Mouse (Mus musculus) heart, postnatal 10 days (tissue): ENCODE results near the gene Arl5c. TPM values are rescaled to one million over a fixed set of nuclear protein-coding genes. Genes with fewer than 3 reads are reported as not detected.
A peak's percentile ranks its signal among the peaks of the same experiment; 100 is the strongest.
"Not testable (repeated sequence)": the region's sequence is repeated elsewhere in the genome, so short reads cannot be mapped to it uniquely, and the experiment has no call there.

Experiments
- DNase-seq, 2 experiments: peaks; one replicate each; pipeline ENCODE4 v3.0.0; 2021
- intact Hi-C: fragments of 180-260 bp; cut with DNase I; formaldehyde crosslinking; loops from one replicate; pipeline ENCODE4 v1.15.1; 2025
- total RNA-seq, 2 experiments: library from RNA; stranded (reverse); gene quantifications; 2 replicates each; pipeline ENCODE4 v1.2.3; 2021

Arl5c gene
- total RNA-seq, 2 experiments from 2014 or later: 1.6 to 1.7 TPM

DNA sequence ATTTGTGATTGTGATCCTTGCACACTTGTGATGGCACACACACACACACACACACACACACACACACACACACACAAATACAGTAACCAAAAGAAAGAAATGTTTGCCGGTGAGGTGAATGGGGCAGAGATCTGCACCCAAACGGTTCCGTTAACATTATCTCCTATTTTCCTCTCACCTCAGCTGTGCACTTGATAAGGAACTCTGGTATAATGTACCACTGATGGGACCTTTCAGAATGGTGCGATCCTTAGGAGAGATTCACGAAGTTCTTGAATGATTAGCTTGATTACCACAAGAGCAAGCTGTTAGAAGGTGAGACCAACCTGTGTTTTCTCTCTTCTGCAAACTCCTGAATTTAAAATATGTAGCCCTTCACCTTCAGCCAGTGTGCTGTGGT, 27.6 kb downstream of the Arl5c start:
- intact Hi-C loops: no loop called here
- no peak for DNase-seq

DNA sequence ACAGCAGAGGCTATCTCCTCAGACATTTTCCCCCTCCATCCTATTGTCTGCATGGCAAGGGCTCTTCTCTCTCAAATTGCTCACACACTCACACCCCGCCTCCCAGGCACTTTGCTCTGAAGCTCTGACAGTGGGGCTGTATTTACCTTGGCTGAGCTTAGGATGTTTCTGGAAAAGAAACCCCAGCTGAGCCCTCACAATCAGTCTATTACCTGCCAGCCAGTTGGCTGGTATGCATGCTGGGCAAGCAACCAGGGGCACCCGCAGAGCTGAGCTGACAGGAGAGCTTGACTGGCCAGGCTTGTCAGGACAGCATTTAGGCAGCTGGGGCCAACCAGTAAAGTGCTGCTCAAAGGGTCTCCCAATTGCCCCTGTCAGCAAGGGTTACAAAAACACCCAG, 28.9 kb downstream of the Arl5c start:
- intact Hi-C loops: no loop called here
- DNase-seq: peak; percentile 74 to 80

DNA sequence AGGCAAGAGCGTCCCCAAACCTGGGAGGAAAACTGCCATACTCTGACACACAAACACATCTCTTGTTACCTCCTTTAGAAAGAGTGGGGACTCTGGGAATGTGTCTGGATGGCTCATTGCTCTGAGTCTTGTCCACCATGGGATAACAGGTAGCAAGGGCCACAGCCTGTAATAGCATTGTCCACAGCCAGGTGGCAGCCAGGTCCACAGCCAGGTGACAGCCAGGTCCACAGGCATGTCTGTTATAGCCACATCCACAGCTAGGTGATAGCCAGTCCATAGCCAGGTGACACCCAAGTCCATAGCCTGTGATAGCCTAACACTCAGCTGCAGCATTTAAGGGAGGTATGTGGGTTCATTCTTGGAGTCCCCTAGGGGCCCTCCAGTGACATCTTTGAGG, 35.1 kb downstream of the Arl5c start:
- intact Hi-C loops: no loop called here
- DNase-seq: no peak

DNA sequence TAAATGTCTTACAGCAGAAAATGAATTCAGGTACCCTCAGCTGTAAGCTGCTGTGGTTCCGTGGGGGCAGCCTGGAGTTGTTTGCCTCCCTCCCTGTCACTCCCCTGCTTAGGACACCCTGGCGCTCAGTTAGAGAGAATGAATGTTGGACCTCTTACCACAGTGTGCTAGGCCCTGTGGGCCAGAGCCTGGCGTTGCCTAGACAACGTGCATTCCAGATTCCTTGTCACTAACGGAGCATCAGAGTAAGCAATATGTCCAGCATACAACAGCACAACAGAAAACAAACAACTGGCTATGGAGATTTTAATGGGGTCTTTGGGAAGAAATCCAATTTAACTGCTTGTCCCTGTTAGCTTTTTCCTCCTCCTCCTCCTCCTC, 36.7 kb downstream of the Arl5c start:
- DNase-seq: no peak
- intact Hi-C loops: no loop called here

DNA sequence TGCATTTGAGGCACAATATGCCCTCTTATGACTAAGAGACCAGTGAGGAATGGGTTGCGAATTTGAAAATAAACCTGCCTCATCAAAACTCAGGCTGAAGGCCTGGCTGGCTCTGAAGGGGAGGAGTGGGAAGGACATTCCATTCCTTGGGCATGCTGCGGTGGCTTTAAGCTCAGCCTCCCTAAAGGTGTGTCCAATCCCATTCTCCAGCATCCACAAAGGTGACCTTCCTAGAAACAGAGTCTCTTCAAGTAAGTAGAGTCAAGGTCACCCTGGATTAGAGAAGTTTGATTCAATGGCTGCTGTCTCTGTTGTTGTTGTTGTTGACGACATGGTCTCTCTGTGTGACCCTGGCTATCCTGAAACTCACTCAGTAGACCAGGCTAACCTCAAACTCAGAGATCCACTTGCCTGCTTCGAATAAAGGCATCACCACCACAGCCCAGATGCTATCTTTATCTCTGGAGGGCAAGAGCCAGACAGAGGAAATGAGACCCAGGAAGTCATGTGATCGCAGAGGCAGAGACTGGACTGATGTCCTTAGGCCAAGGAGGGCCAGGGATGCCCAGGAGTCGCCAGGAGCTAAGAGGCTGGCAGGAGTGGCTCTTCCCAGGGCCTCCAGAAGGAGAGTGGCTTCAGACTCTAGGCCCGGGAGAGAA, 37.2 kb downstream of the Arl5c start:
- intact Hi-C loops: no loop called here
- DNase-seq: no peak

DNA sequence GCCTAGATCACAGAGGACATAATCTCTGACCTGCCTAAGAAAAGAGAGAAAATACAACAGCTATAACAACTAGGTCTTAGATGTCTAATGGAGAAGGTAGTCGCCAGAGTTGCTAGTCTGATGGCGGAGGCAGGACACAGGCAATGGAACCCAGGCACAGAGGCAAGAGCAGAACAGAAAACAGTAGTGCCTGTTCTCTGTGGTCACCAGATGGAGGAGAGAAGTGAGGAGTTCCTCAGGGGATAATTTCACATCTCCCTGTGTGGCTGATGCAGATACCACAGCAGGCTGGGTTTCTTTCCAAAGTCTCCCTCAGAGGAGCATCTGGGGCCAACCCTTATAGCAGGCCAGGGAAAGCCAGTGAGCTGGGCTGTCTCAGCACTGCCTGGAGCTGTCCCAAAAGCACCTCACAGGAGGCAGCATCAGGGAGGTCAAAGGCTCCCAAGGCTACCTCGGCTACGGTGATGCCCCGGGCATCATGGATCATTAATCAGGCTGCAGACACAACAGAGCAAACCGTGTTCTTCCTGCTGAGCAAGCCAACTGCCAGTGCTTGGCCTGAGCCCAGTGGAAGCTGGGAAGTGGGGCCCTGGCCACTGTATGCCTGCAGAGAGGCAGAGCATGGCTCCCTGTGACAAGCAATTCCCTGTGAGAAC, 38.9 kb downstream of the Arl5c start:
- peak in 1 of 2 experiments; percentile 20 for DNase-seq
- intact Hi-C loops: no loop called here

DNA sequence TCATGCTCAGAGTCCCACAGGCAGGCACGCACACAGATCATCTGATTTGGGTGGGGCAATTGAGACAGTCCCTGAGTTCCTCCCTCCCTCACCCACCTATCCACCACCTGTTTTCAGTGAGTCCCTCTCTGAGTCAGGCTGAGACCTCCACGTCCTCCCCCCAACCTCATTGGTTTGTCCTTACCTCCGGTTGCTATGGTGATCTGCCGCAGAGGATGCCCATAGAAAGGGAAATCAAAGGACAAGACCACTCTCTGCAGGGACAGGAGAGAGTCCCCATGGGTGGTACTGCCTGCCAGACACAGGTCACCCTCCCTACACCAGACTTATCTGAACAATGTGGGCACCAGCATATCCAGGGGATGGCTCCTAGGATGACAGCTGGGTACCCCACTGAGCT, 40.1 kb downstream of the Arl5c start:
- intact Hi-C loops: no loop called here

DNA sequence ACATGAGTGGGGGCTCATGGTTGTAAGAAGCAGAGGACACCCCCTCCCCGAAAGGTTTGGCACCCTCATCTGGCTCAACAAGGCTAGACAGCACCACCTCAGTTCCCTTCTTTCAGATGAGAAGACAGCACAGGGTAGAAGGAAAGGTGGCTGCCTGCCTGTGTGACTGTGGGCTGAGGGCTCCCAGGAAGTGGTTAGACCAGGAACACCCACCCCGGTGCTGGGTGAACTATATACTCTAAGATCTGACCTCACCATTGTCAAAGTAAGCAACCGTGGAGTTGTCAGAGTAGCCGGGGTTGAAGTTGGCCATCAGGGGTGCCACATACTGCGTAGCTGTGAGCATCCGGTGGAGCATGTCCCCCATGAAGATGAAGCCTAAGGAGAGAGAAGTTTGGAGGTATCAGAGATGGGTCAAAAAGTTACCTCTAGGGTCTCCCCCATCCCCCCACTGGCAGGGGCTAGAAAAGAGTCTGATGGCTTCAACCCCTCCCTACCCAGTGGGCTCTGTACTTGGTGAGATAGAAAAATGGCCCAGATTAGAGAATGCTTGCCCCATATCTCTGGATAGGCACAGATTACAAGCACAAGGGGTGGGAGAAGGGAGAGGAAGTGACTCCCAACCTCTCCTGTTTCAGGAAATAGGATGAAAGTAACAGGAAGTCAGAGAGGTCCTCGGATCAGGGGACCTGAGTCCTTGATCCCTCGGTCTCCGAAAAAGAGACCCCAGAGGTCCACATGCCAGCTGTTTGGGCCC, 40.7 kb downstream of the Arl5c start:
- intact Hi-C loops: no loop called here
- DNase-seq: no peak

More for the DNA sequence above, 40.1 kb downstream of the Arl5c start:
- DNase-seq: no peak

DNA sequence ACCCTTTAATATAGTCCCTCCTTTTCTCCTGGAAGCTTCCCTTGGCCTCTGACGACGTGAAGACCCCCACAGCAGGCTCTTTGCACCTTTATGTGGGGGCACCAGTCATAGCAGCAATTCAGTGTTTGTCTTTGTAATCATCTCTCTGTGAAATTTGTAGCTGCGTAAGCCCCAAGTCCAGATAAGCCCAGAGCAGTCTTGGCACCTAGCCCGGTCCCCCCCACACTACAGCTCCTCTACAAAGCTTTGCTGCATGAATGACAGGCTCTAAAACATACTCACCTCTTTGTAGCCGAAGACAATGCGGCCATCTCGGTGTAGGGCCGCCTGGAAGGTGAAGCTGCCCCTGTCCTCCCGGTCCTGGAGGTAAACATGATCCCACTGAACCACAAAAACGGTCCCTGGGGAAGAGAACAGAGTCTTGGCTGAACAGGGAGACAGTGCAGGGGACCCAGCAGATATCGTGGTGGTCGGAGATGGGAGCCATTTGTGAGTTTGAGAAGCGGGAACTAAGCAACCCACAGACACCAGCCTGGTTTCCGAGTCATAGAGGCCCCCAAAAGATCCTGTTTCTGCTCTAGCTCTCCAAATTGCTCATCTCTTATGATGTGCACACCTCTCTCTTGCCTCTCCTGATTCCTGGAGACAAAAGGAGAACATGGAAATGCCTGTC, 41.4 kb downstream of the Arl5c start:
- intact Hi-C loops: no loop called here

DNA sequence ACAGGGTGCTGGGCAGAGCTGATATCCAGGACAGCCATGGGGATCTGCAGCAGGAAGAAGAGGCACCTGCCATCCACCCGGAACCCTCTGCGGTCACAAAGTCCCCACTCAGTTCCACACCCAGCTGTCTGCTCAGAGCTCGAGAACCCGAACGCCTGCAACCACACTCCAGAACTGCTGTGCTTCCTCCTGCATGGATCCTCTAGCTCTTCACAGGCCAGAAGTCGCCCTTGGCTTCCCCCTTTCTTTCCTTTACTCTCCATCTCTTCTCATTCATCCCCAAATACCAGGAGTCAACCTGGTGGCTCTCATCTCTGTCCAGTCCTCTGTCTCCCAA, 42.1 kb downstream of the Arl5c start:
- no peak for DNase-seq
- intact Hi-C loops: no loop called here

More for the DNA sequence above, 41.4 kb downstream of the Arl5c start:
- no peak for DNase-seq

DNA sequence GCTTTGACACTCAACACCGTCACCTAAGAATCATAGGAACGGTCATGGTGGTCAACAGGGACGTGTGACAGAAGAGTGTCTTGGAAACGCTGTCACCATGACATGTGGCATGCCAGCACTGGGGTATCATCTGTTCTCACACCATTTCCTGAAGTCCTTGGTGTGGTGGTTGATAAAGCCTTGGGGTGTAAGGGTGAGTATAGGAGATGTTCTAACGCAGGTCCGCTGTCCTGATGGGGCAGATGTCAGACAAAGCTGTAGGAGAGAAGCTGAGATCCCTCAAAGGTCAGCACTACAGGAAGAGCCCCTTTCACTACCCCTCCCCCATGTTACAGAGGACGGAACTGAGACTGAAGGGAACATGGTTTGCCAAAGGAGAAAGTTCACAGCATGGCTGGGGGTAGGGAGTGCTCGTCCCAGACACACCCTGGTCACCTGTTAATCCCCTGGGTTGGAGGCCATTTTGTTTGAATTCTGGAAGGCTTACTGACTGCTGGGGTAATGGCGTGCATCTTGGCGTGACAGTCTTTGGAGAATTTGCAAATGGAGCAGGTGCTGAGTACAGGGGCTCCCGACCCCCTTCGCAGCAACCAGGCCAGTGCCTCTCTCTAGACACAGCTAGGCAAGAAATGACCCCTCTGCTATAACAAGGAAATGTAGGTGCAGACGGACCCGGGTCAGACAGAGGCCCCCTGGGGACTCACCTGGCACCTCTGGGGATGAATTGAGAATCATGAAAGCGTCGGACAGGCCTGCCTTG, 42.6 kb downstream of the Arl5c start:
- DNase-seq: no peak
- intact Hi-C loops: no loop called here

DNA sequence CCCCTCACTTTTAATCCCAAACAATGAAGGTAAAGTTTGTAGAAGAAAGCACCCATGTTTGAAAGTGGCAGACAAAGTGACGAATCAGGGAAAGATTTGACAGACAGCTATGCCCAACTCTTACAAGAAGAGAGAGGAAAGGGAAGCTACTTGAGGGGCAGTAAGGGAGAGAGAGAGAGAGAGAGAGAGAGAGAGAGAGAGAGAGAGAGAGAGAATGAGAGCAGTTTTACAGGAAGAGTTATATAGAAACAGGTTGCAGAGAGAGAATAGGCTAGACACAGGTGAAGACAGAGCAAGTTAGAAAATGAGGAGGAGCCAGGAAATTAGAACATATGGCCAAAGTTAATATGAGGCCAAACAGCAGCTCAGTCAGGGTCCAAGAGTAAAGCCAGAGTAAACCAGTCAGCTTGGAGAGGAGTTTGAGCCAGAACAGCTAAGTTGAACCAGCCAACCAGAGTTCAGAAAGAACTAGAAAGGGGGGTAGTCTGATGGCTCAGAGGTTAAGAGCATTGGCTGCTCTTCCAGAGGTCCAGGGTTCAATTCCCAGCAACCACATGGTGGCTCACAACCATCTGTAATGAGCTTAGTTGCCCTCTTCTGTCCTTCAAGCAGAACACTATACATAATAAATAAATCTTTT, 43.5 kb downstream of the Arl5c start:
- intact Hi-C loops: no loop called here
- no peak for DNase-seq

DNA sequence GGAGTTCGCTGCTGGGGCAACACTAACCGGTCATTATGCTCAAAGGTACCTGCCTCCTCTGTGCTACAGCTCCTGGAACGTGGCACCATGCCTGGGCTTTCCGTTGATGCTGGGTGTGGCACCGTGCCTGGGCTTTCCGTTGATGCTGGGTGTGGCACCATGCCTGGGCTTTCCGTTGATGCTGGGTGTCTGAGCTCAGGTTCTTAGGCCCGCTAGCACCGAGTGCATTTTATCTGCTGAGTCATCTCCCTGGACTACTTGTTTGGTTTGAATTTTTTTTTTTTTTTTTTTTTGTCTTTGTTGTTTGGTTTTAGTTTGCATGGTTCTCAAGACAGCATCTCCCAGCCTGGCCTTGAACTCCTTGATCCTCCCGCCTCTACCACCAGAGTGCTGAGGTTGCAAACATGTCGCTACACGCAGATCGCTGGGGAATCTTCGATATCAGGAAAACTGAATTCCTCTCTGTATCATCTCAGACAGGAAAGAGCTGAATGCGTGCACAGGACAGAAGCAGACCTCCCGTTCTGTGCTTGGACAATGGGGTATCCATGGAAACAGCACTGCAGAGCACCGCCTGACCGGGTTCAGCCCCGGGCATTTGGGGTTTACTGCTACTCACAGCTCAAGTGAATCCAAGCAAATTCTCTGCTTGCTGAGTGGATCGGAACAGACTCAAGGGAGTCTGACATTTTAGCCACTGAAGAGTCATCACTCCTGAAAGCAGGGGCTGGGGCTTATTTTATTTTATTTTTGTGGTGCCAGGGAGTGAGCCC, 46.1 kb downstream of the Arl5c start:
- intact Hi-C loops: no loop called here
- peak in 1 of 2 experiments; percentile 37 for DNase-seq

DNA sequence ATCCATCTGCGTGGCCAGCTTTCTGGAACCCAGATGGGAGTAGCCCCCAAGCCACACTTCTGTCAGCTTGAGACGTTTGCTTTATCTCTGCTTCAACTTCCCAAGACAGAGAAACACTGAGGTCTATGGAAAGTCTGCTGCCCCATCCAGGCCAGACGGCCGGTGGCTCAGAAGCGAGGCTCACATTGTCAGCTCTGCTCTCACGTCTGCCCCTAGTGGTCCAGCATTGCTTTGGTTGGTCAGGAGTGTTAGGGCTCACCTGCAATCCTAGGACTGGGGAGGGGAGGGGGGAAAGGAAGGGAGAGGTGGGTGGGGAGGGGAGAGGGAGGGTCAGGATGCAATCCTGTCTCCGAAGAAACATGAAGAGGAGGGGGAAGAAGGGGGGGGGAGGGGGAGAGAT, 48.6 kb downstream of the Arl5c start:
- peak in 1 of 2 experiments; percentile 53 for DNase-seq
- intact Hi-C loops: no loop called here

DNA sequence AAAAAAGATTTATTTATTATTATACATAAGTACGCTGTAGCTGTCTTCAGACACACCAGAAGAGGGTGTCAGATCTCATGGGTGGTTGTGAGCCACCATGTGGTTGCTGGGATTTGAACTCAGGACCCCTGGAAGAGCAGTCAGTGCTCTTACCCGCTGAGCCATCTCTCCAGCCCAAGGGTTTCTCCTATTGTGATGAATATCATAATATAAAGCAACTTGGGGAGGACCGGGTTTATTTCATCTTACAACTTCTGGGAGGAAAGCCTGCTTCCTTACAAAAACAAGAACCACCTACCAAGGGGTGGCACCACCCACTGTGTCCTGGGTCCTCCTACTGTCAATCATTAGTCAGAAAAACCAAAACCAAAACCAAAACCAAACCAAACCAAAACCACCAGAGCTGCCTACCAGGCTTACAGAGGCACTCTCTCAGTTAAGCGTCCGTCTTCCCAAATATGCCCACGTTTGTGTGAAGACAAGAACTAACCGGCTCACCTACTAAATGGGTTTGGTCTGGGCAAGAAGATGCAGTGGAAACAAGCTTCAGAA, 50.2 kb downstream of the Arl5c start:
- intact Hi-C loops, DNase-seq: not testable (repeated sequence)

DNA sequence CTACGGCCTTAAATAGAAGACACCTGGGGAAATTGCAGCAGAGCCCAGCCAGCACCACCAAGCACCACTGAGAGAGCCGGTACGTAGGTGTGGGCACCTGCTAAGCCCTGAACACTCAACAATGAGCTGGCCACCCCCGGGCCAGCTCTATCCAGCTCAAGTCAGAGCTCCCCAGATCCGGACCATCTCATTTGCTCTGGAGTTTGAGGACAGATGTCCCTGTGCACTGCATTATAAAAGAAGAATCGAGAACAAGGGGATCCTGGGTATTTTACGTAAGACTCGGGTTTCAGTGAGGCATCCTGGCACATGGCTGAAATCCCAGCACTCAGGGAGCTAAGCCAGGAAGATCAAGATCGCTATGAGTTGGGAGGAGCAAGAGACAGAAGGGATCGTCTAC, 51.0 kb downstream of the Arl5c start:
- intact Hi-C loops: no loop called here

DNA sequence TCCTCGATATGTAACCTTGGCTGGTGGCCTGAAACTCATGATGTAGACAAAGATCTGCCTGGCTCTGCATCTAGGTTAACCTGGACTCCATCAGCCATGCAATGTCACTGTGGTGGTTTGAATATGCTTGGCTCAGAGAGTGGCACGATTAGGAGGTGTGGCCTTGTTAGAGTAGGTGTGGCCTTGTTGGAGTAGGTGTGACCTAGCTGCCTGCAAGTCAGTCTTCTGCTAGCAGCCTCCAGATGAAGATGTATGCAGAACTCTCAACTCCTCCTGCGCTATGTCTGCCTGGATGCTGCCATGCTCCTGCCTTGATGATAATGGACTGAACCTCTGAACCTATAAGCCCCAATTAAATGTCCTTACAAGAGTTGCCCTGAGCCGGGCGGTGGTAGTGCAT, 52.7 kb downstream of the Arl5c start:
- intact Hi-C loops: no loop called here
- DNase-seq: no peak

More for the DNA sequence above, 51.0 kb downstream of the Arl5c start:
- no peak for DNase-seq

DNA sequence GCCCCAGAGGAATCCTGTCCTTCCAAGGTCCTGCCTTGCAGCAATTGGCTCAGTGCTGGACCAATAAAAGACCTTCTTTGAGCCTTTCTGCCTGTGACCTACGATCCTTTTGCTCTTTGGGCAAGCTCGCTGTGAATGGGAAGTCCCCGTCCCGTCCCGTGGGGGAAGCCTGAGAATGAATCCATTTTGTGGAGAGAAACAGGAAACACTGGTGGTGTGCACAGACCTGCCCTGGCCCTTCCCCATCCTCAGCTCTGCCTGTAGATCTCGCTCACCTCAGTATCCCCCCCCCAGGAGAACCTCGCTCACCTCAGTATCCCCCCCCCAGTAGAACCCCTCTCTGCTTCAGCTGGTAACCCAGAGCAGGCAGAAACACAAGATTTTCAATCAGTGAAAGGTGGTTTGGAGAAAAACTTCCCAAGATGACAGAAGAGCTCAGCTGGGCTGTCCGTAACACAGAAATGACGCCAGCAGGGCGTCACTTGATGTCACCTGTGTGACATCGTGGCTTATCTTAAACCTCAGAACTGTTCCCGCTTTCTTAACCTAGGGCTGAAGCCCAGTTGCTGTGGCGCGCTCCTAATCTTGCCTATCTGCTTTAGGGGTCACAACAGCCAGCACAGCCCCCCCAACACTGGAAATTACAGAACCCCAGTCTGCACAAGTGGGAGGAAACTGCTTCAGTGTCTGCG, 53.4 kb downstream of the Arl5c start:
- intact Hi-C loops: no loop called here
- DNase-seq: no peak
